Mouse (Mus musculus) lung, postnatal 0 days (tissue): ENCODE results near the gene Fkbp11.

Source experiments
- CTCF ChIP-seq: IDR thresholded peaks from 2 replicates; pipeline ENCODE4 v1.5.1; 2016; ENCODE audit warnings: antibody characterized with exemption, mild to moderate bottlenecking
- EP300 ChIP-seq: IDR thresholded peaks from 2 replicates; pipeline ENCODE4 v1.6.1; 2016; ENCODE audit warnings: antibody characterized with exemption, mild to moderate bottlenecking, control low read depth

DNA sequence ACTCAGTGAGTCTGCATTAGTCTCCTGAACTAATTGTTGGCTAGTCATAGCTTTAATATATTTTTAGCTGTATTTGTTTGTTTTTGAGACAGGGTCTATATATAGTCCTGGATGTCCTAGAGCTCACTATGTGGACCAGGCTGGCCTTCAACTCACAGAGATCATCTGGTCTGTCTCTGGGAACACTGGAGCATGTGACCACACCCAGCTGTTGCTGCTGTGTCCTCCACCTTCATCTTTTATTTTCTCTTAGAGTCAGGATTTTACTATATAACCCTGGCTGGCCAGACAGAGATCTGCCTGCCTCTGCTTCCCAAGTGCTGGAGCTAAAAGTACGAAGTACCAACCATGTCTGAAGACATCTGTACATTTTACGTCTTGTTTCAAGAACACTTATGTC, 21.1 kb upstream of the Fkbp11 start:
- no peak for TF ChIP-seq CTCF
- no peak for TF ChIP-seq EP300
